Mouse (Mus musculus): ENCODE results near the gene Cep152. TPM values are rescaled to one million over a fixed set of nuclear protein-coding genes. Genes with fewer than 3 reads are reported as not detected.

Cep152 gene
- polyA plus RNA-seq, 1 experiment from 2014 or later: 2.4 TPM

DNA sequence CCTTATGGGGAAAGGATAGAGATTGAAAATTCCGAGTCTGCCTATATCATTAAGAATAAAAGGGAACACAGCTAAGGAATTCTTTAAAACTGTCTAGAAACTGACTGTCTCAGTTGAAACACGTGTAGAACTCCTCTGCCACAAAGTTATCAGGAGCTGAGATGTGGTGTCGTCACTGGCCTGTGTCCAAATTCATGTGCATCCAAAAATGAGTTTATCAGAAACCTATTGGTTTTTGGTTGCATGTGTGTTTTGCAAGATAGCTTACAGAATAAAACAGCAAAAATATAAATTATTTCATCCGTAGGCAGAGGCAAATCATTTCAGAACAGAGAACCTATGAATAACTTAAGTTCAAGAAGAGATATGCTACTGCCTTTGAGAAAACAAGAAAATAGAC, 41.8 kb upstream of the Cep152 start:
- DNase-seq (ENCODE audit: low spot score) (no peak), ATAC-seq (replicated peaks; ENCODE audit: low FRiP score, low read depth) (no peak)
- no peak overlapping the region for H3K4me3 ChIP-seq (replicated peaks; ENCODE audit: low read depth, low read length)
- no peak overlapping the region for H3K9ac ChIP-seq (ENCODE audit: low read depth, low read length)
- H3K9me3 ChIP-seq (replicated peaks; ENCODE audit: low read length): no peaks in the 10 kb centered on the region
- H3K36me3 ChIP-seq (ENCODE audit: insufficient read depth, low read length): no peaks in the 10 kb centered on the region
- no peak overlapping the region for H3K4me2 ChIP-seq (ENCODE audit: low read length)
- no peaks in the 10 kb centered on the region for H3K27me3 ChIP-seq (ENCODE audit: insufficient read depth, low read length)
- H3K4me1 ChIP-seq (replicated peaks; ENCODE audit: insufficient read depth, low read length): no peaks in the 10 kb centered on the region
- no peak overlapping the region for H3K27ac ChIP-seq
- 81% methylated on average over 4 of the region's 4 CpGs for WGBS
- TF ChIP-seq CTCF (IDR thresholded peaks at IDR 0.05; ENCODE audit: low read depth): no peak

GRCm38 (mm10) chr2:125665909-125666308, 41.0 kb upstream of the Cep152 start:
- Histone ChIP-seq H3K36me3 (ENCODE audit: insufficient read depth, low read length) (no peaks in the 10 kb centered on the region), H3K9ac (ENCODE audit: low read depth, low read length) (no peak overlapping the region), H3K27ac (no peak overlapping the region), H3K4me3 (replicated peaks; ENCODE audit: low read depth, low read length) (no peak overlapping the region), H3K4me2 (ENCODE audit: low read length) (no peak overlapping the region), H3K27me3 (ENCODE audit: insufficient read depth, low read length) (no peaks in the 10 kb centered on the region), H3K9me3 (replicated peaks; ENCODE audit: low read length) (no peaks in the 10 kb centered on the region), H3K4me1 (replicated peaks; ENCODE audit: insufficient read depth, low read length) (no peaks in the 10 kb centered on the region; the same call in 1 of the 2 replicates)
- no peak for TF ChIP-seq CTCF (IDR thresholded peaks at IDR 0.05; ENCODE audit: low read depth)
- ATAC-seq (replicated peaks; ENCODE audit: low FRiP score, low read depth): no peak
- 88% methylated on average over 4 of the region's 4 CpGs for WGBS
- no peak for DNase-seq (ENCODE audit: low spot score)

- DNase-seq (ENCODE audit: low spot score) (no peak), ATAC-seq (replicated peaks; ENCODE audit: low FRiP score, low read depth) (no peak)
- WGBS: 88% methylated on average over 5 of the region's 5 CpGs
- Histone ChIP-seq H3K4me1 (replicated peaks; ENCODE audit: insufficient read depth, low read length) (no peaks in the 10 kb centered on the region; the same call in 1 of the 2 replicates), H3K36me3 (ENCODE audit: insufficient read depth, low read length) (no peaks in the 10 kb centered on the region), H3K4me3 (replicated peaks; ENCODE audit: low read depth, low read length) (no peak overlapping the region), H3K27ac (no peak overlapping the region), H3K9ac (ENCODE audit: low read depth, low read length) (no peak overlapping the region), H3K9me3 (replicated peaks; ENCODE audit: low read length) (no peaks in the 10 kb centered on the region), H3K27me3 (ENCODE audit: insufficient read depth, low read length) (no peaks in the 10 kb centered on the region), H3K4me2 (ENCODE audit: low read length) (no peak overlapping the region)
- no peak for TF ChIP-seq CTCF (IDR thresholded peaks at IDR 0.05; ENCODE audit: low read depth)
Measured at GRCm38 (mm10) chr2:125665213-125665612, 40.3 kb upstream of the Cep152 start.

DNA sequence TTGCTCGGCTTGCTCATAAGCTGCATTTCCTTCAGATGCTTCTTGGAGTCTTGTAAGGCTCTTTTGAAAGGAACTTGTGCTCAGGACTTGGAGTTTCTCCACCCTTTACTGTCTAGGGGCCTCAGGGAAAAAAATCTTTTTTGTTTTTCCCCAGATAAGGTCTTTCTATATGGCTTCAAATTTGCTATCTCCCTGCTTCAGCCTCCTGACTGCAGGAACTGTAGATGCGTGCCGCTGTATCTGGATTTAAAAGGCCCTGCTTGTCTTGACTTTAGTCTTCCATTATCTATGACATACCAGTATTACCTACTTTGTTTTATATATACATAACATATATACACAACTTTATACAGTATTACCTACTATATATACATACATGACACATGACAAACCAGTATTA, 37.6 kb upstream of the Cep152 start:
- no peak for ATAC-seq (replicated peaks; ENCODE audit: low FRiP score, low read depth)

DNA sequence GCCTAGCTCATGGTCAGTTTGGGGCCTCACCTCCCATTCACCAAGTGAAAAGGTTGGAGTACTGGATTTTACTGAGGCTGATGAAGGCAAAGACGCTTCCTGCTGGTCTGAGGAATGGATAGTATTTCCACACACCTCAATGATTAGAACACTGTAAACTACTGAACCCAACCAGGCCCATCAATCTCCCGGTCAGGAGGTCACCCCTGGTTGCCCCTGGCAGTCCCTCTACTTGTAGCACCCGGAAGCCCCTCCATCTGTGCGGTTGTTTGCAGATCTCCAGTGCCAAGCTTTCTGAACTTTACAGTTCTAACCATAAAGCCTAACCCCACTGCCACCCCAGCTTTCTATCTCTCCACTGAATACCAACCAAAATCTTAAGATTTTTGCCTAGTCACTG, 36.2 kb upstream of the Cep152 start:
- peak overlapping the region; percentile 70 for H3K4me2 ChIP-seq (ENCODE audit: low read length)
- peak overlapping the region; percentile 53 for H3K9ac ChIP-seq (ENCODE audit: low read depth, low read length)
- H3K36me3 ChIP-seq (ENCODE audit: insufficient read depth, low read length): no peaks in the 10 kb centered on the region
- DNase-seq (ENCODE audit: low spot score) (no peak), ATAC-seq (replicated peaks; ENCODE audit: low FRiP score, low read depth) (no peak; the same call in 1 of the 2 replicates)
- no peaks in the 10 kb centered on the region; the same call in 1 of the 2 replicates for H3K4me1 ChIP-seq (replicated peaks; ENCODE audit: insufficient read depth, low read length)
- TF ChIP-seq CTCF (IDR thresholded peaks at IDR 0.05; ENCODE audit: low read depth): no peak
- H3K9me3 ChIP-seq (replicated peaks; ENCODE audit: low read length): no peaks in the 10 kb centered on the region
- 23% methylated on average over 4 of the region's 4 CpGs for WGBS
- H3K27ac ChIP-seq: no peak overlapping the region
- peak overlapping the region; percentile 31; the same call in 1 of the 2 replicates for H3K4me3 ChIP-seq (replicated peaks; ENCODE audit: low read depth, low read length)
- no peaks in the 10 kb centered on the region for H3K27me3 ChIP-seq (ENCODE audit: insufficient read depth, low read length)

More for the DNA sequence above, 37.6 kb upstream of the Cep152 start:
- no peak for DNase-seq (ENCODE audit: low spot score)
- Histone ChIP-seq H3K27ac (no peak overlapping the region), H3K4me1 (replicated peaks; ENCODE audit: insufficient read depth, low read length) (no peaks in the 10 kb centered on the region; the same call in 1 of the 2 replicates), H3K27me3 (ENCODE audit: insufficient read depth, low read length) (no peaks in the 10 kb centered on the region), H3K9me3 (replicated peaks; ENCODE audit: low read length) (no peaks in the 10 kb centered on the region), H3K4me2 (ENCODE audit: low read length) (no peak overlapping the region), H3K36me3 (ENCODE audit: insufficient read depth, low read length) (no peaks in the 10 kb centered on the region), H3K9ac (ENCODE audit: low read depth, low read length) (no peak overlapping the region), H3K4me3 (replicated peaks; ENCODE audit: low read depth, low read length) (no peak overlapping the region)
- no peak for TF ChIP-seq CTCF (IDR thresholded peaks at IDR 0.05; ENCODE audit: low read depth)
- 92% methylated on average over 3 of the region's 3 CpGs for WGBS

DNA sequence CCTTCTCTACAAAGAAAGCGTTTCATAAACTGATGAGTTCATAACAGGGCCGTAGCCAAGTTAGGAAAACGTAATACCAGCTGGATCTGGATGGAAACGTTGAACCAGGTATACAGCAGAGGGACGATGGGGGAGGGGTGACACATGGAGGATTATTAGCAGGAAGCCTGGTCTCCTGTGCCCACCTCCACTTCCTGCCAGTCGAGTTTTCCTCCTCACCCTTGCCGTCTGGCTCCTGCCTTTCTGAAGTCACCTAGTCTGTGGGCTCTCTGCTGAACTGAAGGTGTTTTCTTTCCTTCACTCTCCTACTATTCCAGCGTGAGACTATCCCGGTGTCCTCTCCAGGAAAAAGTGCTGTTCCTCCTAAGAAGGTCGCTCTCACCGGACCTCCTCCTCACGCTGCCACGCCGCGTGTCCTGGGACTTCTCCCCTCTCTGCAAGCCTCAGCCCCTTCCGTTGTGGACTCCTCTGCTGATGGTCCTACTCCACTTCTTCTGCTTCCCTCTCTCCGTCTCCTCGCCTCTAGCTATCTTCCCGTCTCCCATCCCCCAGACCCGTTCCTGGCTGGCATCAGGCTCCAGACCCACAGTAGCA, 35.7 kb upstream of the Cep152 start:
- Histone ChIP-seq H3K4me3 (replicated peaks; ENCODE audit: low read depth, low read length) (peak overlapping the region; percentile 31), H3K9me3 (replicated peaks; ENCODE audit: low read length) (no peaks in the 10 kb centered on the region), H3K9ac (ENCODE audit: low read depth, low read length) (peak overlapping the region; percentile 53), H3K27ac (peak overlapping the region; percentile 25; the same call in 1 of the 2 replicates), H3K4me1 (replicated peaks; ENCODE audit: insufficient read depth, low read length) (no peaks in the 10 kb centered on the region; the same call in 1 of the 2 replicates), H3K4me2 (ENCODE audit: low read length) (peak overlapping the region; percentile 70), H3K27me3 (ENCODE audit: insufficient read depth, low read length) (no peaks in the 10 kb centered on the region), H3K36me3 (ENCODE audit: insufficient read depth, low read length) (no peaks in the 10 kb centered on the region)
- no peak for TF ChIP-seq CTCF (IDR thresholded peaks at IDR 0.05; ENCODE audit: low read depth)
- peak; percentile 37 for DNase-seq (ENCODE audit: low spot score)
- 22% methylated on average over 20 of the region's 20 CpGs for WGBS
- ATAC-seq (replicated peaks; ENCODE audit: low FRiP score, low read depth): peak; percentile 58

Measured in kidney, postnatal 0 days (tissue).